Mouse (Mus musculus) intestine, postnatal 0 days (tissue): ENCODE data around the gene Gm6205. TPM values are rescaled to one million over a fixed set of nuclear protein-coding genes. Genes with fewer than 3 reads are reported as not detected.
"Not testable (repeated sequence)": the region's sequence is repeated elsewhere in the genome, so short reads cannot be mapped to it uniquely, and the experiment has no call there.

Experiments
- ATAC-seq: fragments of 200-750 bp; cut with Nextera tagmentation; 2 replicates; pipeline ENCODE4 v1.8.0; 2017; ENCODE audit warnings: mild to moderate bottlenecking, moderate TSS enrichment, moderate library complexity
- H3K27ac ChIP-seq: fragments of 300-500 bp; sonication (generic); 2 replicates; pipeline ENCODE4 v1.5.1; 2014; ENCODE audit warnings: mild to moderate bottlenecking, low read depth, low read length, moderate library complexity
- H3K27me3 ChIP-seq: fragments of 300-500 bp; sonication (generic); replicated peaks from 2 replicates; pipeline ENCODE4 v1.6.1; 2014; ENCODE audit warnings: low read length, mixed read lengths; ENCODE audit not compliant: control insufficient read depth, insufficient read depth
- H3K36me3 ChIP-seq: fragments of 300-500 bp; sonication (generic); 2 replicates; pipeline ENCODE4 v1.6.1; 2014; ENCODE audit warnings: mild to moderate bottlenecking, moderate library complexity; ENCODE audit not compliant: control insufficient read depth, insufficient read depth
- H3K4me1 ChIP-seq: fragments of 300-500 bp; sonication (generic); replicated peaks from 2 replicates; pipeline ENCODE4 v1.6.1; 2014; ENCODE audit warnings: antibody characterized with exemption, low read length, mixed read lengths; ENCODE audit not compliant: control insufficient read depth, insufficient read depth
- H3K4me2 ChIP-seq: fragments of 300-500 bp; sonication (generic); replicated peaks from 2 replicates; pipeline ENCODE4 v1.6.1; 2014; ENCODE audit warnings: low read depth, mild to moderate bottlenecking, moderate library complexity
- H3K4me3 ChIP-seq: fragments of 300-500 bp; sonication (generic); 2 replicates; pipeline ENCODE4 v1.5.1; 2014; ENCODE audit warnings: low read depth, low read length
- H3K9ac ChIP-seq: fragments of 300-500 bp; sonication (generic); 2 replicates; pipeline ENCODE4 v1.6.1; 2014; ENCODE audit warnings: mild to moderate bottlenecking, low read depth, low read length
- H3K9me3 ChIP-seq: fragments of 300-500 bp; sonication (generic); 2 replicates; pipeline ENCODE4 v1.6.1; 2016; ENCODE audit warnings: mixed run types; ENCODE audit not compliant: control insufficient read depth
- WGBS: fragments of 180-500 bp; shearing (Covaris S2); extraction: QIAGEN DNeasy Blood & Tissue Kit; methylation state at CpG from one replicate; pipeline ENCODE4 v1.1.7; 2014; 5-methylcytosine and 5-hydroxymethylcytosine counted together
- polyA plus RNA-seq: library from polyadenylated mRNA; unstranded; fragments of >200 nt; fragmentation: Nextera tagmentation; extraction: Ambion mirVana; gene quantifications from 2 replicates; pipeline ENCODE4 v1.2.1, GENCODE M21; 2015

Gm6205 gene
- not detected in 2 replicates for polyA plus RNA-seq

GRCm38 (mm10) chr5:94648082-94648481 lies at the start of gene Gm6205:
Gm6205 (plus strand) TSS chr5:94648382.
- WGBS = no CpG with 5 or more reads among the region's 2 CpGs
- not testable (repeated sequence) for H3K4me3 ChIP-seq, H3K4me2 ChIP-seq, H3K27me3 ChIP-seq, H3K9me3 ChIP-seq, H3K27ac ChIP-seq, ATAC-seq, H3K4me1 ChIP-seq, H3K36me3 ChIP-seq, H3K9ac ChIP-seq

- no CpG with 5 or more reads among the region's 1 CpGs for WGBS
- H3K27ac ChIP-seq, H3K4me1 ChIP-seq, H3K4me2 ChIP-seq, H3K27me3 ChIP-seq, H3K36me3 ChIP-seq, H3K4me3 ChIP-seq, H3K9ac ChIP-seq, H3K9me3 ChIP-seq, ATAC-seq: not testable (repeated sequence)
Observed at GRCm38 (mm10) chr5:94616242-94616641, 31.9 kb upstream of the Gm6205 start, which contains the start of gene Gm3147. Gm3147 (minus strand) TSS chr5:94616342.

GRCm38 (mm10) chr5:94623679-94624078 lies 24.5 kb upstream of the Gm6205 start, which contains the start of gene Gm6509:
Gm6509 (plus strand) TSS chr5:94623979.
- H3K4me2 ChIP-seq, H3K27me3 ChIP-seq, H3K9ac ChIP-seq, H3K4me1 ChIP-seq, H3K36me3 ChIP-seq, ATAC-seq, H3K9me3 ChIP-seq, H3K27ac ChIP-seq, H3K4me3 ChIP-seq: not testable (repeated sequence)
- WGBS = 100% methylated on average over 1 of the region's 2 CpGs

Other genes with a start within 250 kb of the Gm6205 start
- gene Gm7682, start 202.6 kb upstream of the Gm6205 start, polyA plus RNA-seq = not detected in 2 replicates
- not detected in 2 replicates for gene Gm3139, start 122.1 kb upstream of the Gm6205 start, polyA plus RNA-seq
- gene Gm3147, start 32.0 kb upstream of the Gm6205 start, polyA plus RNA-seq = not detected in 2 replicates
- gene Gm6509, start 24.4 kb upstream of the Gm6205 start, polyA plus RNA-seq = not detected in 2 replicates
- gene Gm3183, start 217.1 kb downstream of the Gm6205 start, polyA plus RNA-seq = not detected in 2 replicates